Mouse (Mus musculus) heart, postnatal 4 days (tissue): ENCODE data around the gene Eefsec. TPM values are rescaled to one million over a fixed set of nuclear protein-coding genes. Genes with fewer than 3 reads are reported as not detected.

Source experiments
- DNase-seq: peaks from one replicate; pipeline ENCODE4 v3.0.0; 2021
- total RNA-seq, 2 experiments: library from RNA; stranded (reverse); gene quantifications; 2 replicates each; pipeline ENCODE4 v1.2.3; 2021

The Eefsec gene
- total RNA-seq, 2 experiments from 2014 or later: 13.2 to 16.8 TPM

DNA sequence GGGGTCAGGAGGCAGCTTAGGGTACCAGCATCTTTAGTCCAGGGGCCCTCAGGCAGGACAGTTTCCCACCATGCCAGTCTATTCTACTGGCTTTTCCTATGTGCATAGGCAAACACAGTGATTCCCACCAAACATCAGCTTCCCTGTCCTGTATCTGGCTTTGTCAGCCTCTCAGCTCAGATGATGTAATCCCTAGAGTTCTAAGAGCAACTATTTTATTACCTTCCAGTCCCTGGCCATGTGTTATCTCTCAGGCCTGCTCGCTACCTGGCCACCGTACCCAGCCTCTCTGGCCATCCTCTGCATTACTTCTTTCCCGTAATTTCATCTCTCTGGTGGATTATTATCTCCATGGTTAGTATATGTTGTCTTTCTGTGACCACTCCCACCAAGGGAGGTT lies 185.7 kb downstream of the Eefsec start:
- no peak for DNase-seq

DNA sequence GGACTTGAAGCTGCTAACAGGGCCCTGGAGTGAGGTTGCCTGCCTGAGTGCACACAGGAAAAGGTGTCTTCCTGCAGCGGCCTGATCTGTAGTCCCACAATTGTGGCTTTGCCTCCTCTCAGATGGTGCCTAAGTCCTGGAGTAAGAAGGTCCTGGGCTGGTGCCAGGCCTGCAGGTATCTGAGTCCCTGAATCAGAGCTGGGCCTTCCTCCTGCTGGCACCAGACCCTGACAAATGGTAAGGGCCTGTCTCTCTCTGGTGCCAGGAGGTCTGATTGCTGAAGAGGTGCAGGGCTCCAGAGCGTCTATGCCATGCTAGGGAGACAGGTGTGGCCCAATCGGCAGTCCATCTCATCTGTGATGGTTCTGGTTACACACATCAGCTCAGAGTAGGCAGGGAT lies 186.7 kb downstream of the Eefsec start:
- DNase-seq: no peak

DNA sequence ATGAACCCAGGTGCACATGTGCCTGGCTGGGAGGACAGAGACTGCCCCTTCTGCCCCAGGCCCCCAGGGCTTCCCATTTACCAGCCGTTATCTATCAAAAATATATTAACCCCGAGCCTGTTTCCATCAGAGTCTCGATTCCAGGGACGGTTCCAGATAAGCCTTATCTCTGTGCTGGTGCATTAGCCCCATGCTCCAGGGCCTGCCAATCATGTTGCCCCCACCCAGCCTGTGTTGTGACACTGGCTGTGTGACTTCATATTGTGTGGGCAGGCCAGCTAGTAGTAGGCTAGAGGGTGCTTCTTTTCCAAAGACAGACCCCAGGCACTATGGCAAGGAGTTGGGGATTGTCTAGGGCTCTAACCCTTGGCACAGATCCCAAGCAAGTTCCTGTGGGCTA lies 190.9 kb downstream of the Eefsec start:
- DNase-seq: no peak

DNA sequence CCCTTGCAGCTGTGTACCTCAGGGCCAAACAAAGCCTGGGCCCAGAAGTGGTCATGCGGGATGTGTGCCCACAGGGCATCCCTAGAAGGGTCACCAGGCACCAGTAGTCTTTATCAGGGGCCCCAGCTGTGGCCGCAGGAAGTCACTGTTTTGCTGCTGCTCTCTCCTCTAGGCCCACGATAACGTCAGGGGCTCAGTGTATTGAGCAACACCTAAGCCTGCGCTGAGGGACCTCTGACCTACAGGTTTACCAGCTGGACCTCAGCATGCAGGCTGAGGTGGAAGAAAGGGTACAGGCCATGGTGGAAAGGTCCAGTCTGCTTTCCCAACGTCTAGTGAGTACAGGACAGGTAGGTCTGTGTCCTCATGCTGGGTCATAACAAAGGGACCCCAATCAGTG lies 192.3 kb downstream of the Eefsec start:
- no peak for DNase-seq

DNA sequence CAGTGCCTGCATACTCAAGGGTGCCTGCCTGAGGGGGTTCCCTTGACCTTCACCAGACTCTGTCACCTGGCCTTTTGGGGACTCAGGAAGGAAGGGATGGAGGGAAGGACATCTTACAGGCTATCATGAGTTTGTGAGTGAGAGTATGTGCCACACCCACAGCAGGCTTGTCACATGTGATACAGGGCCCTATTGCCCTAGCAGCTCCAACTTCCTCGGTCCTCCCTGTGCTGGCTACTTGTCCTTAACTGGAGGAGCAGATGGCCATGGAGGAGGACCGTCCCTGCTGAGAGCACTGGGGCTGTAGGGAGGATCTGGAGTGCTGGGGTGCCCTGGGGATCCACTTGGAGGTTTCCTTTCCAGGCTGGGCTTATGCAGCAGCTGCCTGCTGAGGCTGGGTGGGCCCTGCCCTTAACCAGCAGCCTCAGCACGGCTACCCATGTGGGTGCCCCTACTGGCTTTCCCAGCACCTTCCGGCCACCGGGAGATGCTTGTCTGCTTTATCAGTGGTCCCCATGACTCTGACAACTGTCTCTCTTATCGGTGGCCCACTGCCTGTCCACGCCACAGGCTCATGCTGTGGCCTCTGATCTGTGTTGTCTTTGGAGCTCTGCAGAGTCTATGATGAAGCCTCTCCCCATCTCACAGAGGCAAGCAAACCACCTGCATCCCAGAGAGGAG lies 194.4 kb downstream of the Eefsec start:
- no peak for DNase-seq

DNA sequence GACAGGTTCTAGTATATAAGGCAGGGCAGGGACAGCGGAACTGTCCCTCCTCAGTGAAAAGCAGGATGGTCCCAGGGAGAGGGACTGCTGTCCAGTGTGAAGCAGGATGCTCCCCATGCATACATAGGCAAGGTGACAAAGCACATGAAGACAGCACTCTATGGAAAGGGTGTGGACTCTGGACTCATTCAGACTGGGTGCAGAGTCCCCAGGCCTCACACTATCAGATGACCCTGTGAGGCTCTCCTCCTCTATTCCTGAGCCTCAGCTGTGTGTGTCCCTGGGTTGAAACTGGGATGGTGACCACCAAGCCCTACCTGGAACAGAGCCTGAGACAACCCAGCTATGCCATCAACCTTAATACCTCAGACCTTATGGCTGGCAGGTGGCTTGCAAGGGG lies 194.9 kb downstream of the Eefsec start:
- no peak for DNase-seq

DNA sequence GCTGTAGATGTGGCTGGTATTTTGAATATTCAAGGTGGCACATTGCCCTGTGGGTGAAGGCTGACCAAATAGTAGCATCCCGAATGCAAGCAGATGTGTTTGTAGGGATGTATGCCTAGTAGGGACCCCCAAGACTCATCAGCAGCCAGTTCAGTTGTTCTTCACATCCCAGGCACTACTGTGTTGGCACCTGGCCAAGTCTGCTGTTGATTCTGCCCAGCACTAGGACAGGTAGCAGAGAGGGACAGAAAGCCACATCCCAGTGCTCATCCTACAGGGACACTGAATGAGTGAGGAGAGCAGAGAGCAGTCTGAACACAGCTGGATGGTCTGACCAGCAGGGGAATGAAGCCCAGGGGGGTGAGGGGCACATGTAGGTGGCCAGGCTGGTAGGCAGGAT lies 197.1 kb downstream of the Eefsec start:
- DNase-seq: no peak

DNA sequence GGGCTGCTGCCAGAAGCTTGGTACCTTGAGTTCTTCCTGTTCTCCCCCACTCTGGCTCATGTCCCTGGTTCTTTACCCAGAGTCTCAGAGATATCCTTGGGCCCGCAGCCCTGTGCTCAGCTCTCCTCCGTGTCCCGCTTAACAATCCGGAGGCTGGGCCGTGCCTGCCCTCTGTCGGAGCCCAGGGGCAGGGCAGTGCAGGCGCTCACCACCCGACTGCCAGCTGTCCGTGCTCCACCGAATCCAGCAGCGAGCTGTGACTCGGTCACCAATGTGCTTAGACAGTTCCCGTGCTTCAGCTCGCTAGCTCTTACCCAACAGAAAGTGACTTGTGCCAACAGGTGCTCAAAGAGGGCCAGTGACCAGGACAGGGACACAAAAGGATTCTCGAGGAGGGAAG lies 203.7 kb downstream of the Eefsec start:
- DNase-seq: peak; percentile 72

DNA sequence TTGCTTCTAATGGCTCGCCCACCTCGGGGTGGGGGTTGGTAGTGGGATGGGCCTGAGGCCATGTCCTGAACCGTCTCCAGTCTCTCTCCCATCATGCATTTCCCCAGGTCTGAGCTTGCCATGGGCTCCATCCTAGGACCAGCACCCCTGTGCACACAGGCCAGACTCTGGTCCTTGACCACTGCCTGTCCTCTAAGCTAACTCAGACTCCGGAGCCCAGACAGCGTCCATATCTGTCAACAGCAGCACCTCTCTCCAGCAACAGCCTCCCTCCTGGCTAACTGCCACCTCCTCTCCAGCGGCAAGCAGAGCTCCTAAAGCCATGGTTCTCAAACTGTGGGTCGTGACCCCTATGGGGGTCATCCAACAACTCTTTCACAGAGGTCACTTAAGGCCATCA lies 209.8 kb downstream of the Eefsec start:
- peak; percentile 59 for DNase-seq

DNA sequence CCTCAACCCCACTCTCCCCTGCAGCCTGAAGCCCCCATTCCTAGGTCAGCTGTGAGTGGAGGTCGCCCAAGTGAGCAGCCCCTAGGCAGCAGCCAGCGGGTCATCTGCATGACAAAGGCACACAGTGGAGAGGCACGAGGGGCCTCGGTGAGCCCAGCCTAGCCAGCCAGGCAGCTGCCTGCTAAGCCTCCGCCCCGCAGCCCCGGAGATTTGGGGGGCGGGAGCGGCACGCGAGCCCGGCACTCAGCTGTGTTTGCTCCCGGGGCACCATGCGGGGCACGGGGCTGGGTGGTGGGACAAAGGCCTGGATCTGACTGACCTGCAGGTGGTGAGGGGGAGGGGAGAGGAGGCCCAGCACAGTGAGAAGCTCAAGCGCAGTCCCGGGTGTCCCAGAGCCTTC lies 210.4 kb downstream of the Eefsec start:
- DNase-seq: no peak

DNA sequence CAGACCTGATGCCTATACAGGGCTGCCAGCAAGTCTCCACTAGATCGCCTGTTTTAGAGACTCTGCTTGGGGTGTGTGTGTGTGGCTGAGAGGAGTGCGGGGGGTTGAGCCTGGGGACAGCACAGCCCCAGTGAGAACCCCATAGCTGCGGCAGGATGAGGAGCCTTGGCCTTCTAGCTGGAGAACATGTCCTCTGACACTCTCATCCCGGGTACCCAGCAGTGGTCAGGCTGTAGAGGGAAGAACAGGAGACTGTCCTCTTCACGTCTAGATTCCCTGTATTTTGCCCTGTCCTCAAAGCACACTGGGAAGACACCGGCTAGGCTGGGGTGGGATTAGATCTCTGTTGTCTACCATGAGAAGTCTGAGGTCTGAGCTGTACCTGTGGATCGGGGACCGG lies 210.9 kb downstream of the Eefsec start:
- no peak for DNase-seq

DNA sequence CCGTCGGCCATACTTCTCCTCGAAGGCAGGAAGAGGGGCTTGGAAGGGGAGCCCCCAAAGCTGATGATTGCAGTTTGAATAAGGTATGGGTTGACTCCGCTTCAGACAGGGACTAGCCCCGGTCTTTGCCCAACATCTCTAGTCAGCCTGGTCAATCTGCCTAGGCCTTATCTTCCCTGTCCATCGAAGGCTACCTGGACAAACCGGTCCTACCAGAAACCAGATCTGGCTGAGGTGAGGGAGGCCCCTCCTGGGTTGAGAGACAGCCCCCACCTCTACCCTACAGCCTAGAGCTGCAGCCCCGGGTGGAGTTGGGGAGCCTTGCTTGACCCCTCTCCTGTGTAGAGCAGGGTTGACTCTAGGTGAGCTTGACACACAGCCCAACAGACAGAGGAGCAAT lies 212.3 kb downstream of the Eefsec start:
- no peak for DNase-seq

DNA sequence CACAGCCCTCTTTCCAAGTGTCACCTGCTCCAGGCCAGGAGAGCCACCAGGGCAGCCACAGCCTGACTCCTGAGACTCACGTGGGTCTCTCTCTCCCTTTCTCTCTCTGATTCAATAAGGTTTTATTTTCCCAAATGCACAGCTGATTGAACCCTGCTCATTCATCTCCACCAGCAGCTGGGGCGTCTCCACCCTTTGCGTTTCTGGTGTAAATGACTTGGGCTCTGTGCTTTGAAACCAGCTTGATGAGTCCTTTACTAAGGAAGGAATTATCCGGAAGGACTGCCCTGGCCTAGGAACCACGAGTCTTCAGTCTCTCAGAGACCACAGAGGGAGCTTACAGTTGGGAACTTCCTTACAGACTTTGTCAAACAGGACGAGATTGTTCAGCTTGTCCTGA lies 214.1 kb downstream of the Eefsec start:
- DNase-seq: no peak

DNA sequence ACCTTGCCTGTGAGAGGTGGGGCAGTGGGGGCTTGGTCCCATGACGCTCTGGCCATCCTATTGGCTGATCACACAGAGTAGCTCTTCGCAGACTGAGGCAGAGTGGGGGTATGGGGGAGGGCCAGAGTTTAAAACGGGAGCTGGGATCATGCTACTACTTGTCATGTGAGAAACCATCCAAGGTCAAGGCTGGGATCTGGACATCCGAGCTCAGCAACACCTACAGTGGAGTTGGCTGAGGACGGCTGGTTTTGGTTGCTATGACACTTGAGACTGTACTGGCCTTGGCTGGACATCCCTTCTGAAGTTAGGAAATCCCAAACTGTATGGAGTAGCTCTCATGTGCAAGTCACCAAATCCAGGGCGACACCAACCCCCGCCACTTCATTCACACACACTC lies 214.5 kb downstream of the Eefsec start:
- DNase-seq: no peak

DNA sequence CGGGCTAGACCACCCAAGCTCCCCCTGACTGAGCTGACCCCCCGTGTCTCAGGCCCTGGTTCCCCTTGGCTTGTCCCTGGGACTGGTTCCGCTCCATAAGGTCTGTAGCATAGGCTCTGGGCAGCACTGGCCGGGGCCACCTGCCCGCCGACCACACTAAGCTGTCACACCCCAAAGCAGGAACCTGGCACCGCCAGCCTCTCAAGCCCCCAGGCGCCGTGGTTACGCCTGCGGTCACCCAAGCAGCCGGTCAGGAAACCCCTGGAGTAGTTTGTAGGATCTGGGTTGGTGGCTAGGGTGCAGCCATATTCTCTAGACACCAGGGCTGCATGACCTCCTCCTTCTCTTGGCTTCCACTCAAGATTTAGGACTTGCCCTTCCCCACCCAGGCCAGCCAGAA lies 217.1 kb downstream of the Eefsec start:
- no peak for DNase-seq

DNA sequence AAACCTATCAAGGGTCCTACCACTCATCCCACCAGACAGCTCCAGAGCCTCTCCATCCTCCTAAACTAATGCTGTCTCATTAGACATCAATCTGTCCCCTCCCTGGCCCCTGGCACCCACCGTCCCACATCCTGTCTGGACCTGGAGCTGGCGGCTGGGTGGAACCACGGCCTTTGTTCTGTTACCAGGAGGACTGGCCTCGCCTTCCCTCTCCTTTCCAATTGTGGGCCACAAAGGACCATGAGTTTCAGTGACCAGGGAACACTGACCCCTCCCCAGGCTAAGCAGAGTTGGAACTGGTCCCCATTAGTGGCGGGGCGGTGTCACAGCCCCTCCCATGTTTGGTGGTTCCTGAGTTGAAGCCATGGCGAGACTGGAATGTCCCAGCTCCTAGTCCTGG lies 218.8 kb downstream of the Eefsec start:
- no peak for DNase-seq

DNA sequence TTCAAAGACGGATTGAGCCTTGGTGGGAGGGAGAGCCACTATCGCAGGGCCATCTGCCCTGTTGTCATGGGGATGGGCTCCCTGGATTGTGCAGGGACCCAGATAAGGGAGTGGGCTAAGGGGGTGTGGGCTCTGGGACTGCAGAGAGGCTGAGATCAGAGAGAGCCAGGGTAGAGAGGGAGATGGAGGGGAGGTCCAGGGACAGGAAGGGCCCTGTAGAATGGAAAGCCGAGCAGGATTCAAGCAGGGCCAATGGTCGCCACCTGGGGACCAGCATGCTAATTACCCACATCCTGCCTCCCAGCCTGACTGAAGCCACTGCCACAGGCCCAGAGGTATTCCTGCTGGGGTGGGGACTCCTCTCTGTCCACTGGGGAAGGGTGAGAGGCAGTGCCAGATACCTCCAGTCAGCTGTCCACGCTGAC lies 219.8 kb downstream of the Eefsec start:
- no peak for DNase-seq

DNA sequence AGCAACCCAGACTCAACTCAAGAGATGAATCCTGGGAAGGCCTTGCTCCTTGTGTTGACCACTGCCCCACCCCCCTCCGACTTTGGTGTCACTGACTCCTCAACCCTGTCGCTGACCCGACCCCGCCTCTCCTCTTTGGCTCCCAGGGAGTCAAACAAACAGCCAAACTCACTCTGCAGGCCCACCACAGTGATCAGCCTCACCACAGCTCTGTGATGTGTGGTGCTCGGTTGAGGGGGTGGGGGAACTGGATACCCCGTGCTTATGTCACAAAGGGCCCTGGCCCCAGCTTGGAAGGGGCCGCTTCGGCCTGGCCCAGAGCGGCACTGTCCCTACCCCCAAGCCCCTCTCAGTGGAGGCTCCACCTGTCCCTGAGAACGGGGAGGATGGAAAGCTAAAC lies 224.4 kb downstream of the Eefsec start, which contains the start of gene Dnajb8:
Dnajb8 (plus strand) TSS at position 301 of the 400 bp plus-strand sequence.
- DNase-seq: no peak

DNA sequence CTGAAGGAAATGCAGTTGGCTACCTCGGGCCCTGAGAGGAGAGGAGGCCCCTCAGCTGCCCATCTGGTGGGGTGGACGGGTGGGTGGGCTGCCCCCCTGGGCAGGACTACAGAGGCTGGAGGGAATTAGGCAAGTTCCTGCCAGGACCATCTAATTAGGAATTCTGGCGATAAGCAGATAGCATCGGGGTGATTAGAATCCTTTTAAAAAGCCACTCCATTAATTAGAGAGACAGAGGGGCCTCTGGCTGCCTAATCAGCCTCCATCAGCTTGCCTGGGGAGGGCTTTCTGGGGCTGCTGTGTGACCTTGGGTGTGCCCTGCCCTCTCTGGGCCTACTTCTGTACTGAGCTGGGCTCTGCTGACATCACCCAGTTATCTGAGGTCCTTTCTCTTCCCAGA lies 227.2 kb downstream of the Eefsec start:
- DNase-seq: no peak

DNA sequence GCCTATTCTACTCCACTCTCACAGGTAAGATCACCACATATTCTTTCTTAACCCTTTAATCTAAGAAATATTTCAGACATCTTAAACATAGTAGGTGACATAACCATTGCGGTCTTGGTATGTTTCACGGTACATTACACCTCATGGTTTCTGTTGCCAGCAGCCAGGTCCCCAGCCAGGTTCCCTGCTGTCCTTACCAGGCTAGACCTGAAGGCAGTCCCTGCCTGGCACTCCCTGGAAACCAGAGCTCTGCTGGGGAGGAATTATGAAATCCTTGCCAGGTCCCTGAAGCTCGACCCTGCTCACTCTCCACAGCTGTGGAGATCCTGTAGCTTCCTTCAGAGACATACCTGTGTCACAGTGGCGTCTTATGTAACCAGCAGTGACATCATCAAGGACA lies 230.1 kb downstream of the Eefsec start:
- DNase-seq: no peak

DNA sequence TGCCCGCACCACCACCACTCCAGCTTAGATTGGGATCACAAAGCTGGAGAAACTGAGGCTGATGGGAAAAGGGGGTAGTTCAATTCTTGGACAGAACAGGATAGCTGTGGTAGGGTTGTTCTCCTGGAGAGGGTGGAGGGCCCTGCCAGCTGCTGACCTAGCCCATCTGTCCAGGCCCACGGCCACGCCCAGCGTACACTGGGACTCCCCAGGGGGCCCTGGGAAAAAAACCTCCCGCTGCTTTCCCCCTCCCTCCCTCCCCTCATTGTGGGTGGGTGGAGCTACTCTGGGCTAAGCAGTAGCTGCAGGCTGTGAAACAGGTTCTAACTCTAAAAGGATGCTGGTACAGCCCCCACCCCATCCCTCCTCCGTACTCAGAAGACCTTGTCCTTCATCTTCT lies 230.5 kb downstream of the Eefsec start:
- DNase-seq: no peak

DNA sequence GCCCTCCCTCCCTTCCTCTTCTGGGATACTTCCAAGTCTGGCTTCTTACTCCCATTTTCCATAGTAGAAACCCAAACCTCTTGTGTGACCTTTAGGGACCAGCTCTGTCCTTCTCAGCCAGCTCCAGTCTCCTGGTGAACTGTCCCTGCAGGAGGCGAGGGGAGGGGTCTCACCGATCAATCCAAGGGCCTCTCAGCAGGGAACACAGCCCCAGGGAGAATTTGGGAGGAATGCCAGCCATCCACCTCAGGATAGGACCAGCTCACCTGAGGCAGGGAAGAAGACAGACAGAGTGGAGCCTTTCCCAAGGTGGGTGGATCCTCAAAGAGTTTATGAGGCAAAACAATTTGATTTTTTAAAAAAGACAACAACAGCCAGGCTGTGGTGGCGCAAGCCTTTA lies 236.2 kb downstream of the Eefsec start:
- no peak for DNase-seq

DNA sequence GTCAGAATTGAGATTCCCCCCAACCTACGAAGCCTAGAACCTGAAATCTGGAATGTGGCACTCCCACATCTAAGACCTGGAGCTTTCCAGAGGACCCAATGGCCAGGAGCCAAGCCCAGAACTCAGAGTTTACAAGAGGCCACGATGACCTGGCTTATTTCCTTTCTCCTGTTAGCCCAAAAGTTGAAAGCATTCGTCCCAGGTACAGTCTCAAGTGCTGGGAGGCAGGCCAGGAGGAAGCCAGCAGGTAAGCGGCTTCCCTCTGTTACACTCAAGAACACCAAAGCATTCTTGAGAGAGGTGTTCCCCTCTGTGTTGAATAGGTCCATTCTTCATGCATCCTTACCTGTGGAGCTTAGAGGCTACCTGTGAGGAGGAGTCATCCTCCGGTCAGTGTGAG lies 236.9 kb downstream of the Eefsec start:
- no peak for DNase-seq

DNA sequence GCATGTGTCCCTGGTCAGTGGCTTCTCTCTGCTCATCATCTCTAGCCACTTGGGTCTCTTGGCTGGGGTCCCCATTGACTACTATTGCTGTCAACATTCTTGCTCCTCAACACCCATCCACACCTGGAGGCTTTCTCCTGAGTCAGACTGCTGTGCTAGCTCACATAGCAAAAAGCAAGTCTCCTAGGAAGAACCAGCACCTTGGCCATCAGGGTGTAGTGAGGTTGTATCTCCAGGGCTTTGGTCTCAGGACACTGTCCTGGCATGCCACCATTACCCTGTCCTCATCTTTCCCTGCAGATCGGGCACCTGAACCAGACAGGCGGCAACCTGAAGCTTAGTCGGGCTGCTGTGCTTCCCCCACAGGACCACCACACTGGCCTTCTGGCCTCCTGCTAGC lies 238.0 kb downstream of the Eefsec start:
- no peak for DNase-seq

DNA sequence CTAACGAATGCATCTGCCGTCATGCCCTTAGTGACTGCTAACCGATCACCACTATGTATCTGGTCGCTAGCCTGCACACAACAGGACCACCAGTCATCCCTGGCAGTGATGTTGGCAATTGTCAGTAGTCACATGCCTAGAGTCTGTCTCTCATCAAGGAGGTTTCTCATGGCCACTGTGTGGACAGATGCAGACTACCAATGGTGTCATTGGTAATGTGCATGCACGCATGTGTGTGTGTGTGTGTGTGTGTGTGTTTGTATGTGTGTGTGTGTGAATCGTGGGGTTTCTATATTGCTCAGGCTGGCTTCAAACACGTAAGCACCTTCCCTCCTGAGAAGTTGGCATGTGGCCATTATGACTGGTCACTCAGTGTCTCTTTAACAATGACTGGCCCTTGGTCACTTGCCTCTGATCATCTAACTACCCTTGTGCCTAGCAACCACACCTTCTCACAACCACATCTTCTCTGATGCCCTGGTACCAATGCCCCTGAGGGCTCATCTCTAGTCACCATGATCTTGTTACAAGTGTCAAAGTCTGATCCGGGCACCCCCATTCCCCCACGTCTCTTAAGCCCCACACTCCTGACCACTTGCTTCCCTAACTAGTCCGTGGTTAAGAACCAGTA lies 238.8 kb downstream of the Eefsec start:
- DNase-seq: no peak
